8 mouse cellular contexts compared by ENCODE assay signal in genomic region chr16:95647854-95648253, GRCm38 (mm10). TPM values are rescaled to one million over a fixed set of nuclear protein-coding genes. Genes with fewer than 3 reads are reported as not detected.
DNase-seq lines count a peak whose midpoint lies in the region; ATAC-seq and TF ChIP-seq lines count a peak whose summit lies in the region.

No protein-coding gene starts in this region.

- peak; percentile 68 for TF ChIP-seq CTCF in G1E (IDR thresholded peaks at IDR 0.05; ENCODE audit: low read depth, low read length)
- TF ChIP-seq CTCF in brain, embryonic 14.5 days (IDR thresholded peaks at IDR 0.05; ENCODE audit: borderline replicate concordance, extremely low read depth, insufficient read depth, insufficient read length), result peak; percentile 90

- no peaks in the 10 kb centered on the region for H3K9me3 ChIP-seq in G1E (replicated peaks)
- H3K9me3 ChIP-seq in forebrain, embryonic 12.5 days, result no peaks in the 10 kb centered on the region

- DNase-seq in G1E (ENCODE audit: low spot score), result peak; percentile 55
- peak; percentile 77 for DNase-seq in brain, embryonic 14.5 days (ENCODE audit: low read depth)
- peak; percentile 41 for DNase-seq in layer of hippocampus, adult 9-11 months
- peak; percentile 89 for DNase-seq in lung, postnatal 10 days
- peak; percentile 83 to 88 for DNase-seq in right cerebral cortex, postnatal 10 days (ENCODE audit: low spot score in 2 of 2)
- peak; percentile 83 for DNase-seq in urinary bladder, postnatal 25 days (ENCODE audit: low spot score)

- no peak overlapping the region for H3K27ac ChIP-seq in forebrain, embryonic 12.5 days

- no peak overlapping the region for H3K9ac ChIP-seq in forebrain, embryonic 12.5 days

- ATAC-seq in G1E (ENCODE audit: extremely low read depth, insufficient number of reproducible peaks, low FRiP score, poor library complexity, severe bottlenecking), result no peak
- 0 out of 2 replicates have a peak, but pooled peaks have one; percentile 27 for ATAC-seq in forebrain, embryonic 12.5 days (ENCODE audit: low FRiP score)
- ATAC-seq in hematopoietic stem cell, adult 5-6 weeks (replicated peaks in 1 of 2; ENCODE audit: insufficient read depth in 1 of 2, low FRiP score in 2 of 2, low TSS enrichment in 1 of 2, low read depth in 1 of 2, poor library complexity in 2 of 2, severe bottlenecking in 2 of 2), result peak; percentile 69 to 81

- peaks cover 10% of the 10 kb centered on the region for H3K4me1 ChIP-seq in G1E (ENCODE audit: insufficient read depth, low read depth, low read length)
- H3K4me1 ChIP-seq in forebrain, embryonic 12.5 days, result no peaks in the 10 kb centered on the region

- H3K4me2 ChIP-seq in forebrain, embryonic 12.5 days, result no peak overlapping the region

- WGBS in forebrain, embryonic 12.5 days, result 15% methylated on average over 13 of the region's 13 CpGs

- H3K27me3 ChIP-seq in G1E (ENCODE audit: insufficient read depth, low read length), result peaks cover 26% of the 10 kb centered on the region
- H3K27me3 ChIP-seq in forebrain, embryonic 12.5 days, result no peaks in the 10 kb centered on the region

- TF ChIP-seq POLR2A in brain, embryonic 14.5 days (IDR thresholded peaks at IDR 0.05; ENCODE audit: borderline replicate concordance, extremely low read depth, insufficient read depth, insufficient read length, poor library complexity, severe bottlenecking), result no peak

- no peak overlapping the region for H3K4me3 ChIP-seq in G1E (ENCODE audit: low read depth, low read length)
- no peak overlapping the region for H3K4me3 ChIP-seq in forebrain, embryonic 12.5 days (replicated peaks)

- H3K36me3 ChIP-seq in G1E (replicated peaks), result no peaks in the 10 kb centered on the region
- H3K36me3 ChIP-seq in forebrain, embryonic 12.5 days (replicated peaks), result no peaks in the 10 kb centered on the region

RNA-seq across cellular contexts. Expression of gene Ets2, which starts 54.0 kb away (rescaled TPM):
- total RNA-seq in G1E (2014; fragmentation: Nextera tagmentation), result 49.4 and 59.6 TPM in 2 replicates
- 74.7 and 76.6 TPM in 2 replicates for total RNA-seq in G1E (2017)
- 118 and 138 TPM in 2 replicates for polyA plus RNA-seq in G1E (2012)
- 12.7 and 18.3 TPM in 2 replicates for polyA plus RNA-seq in brain, embryonic 14.5 days (2012; rRNA removed)
- 15.4 and 17.2 TPM in 2 replicates for polyA plus RNA-seq in forebrain, embryonic 12.5 days (2016; fragmentation: Nextera tagmentation; extraction: Ambion mirVana)
- 9.7 and 17.0 TPM in 2 replicates for total RNA-seq in hematopoietic stem cell, adult 5-6 weeks (2017)
